Mouse (Mus musculus): ENCODE results near the gene Foxk2. TPM values are rescaled to one million over a fixed set of nuclear protein-coding genes. Genes with fewer than 3 reads are reported as not detected.
"Not testable (repeated sequence)": the region's sequence is repeated elsewhere in the genome, so short reads cannot be mapped to it uniquely, and the experiment has no call there.

Gene Foxk2
- polyA plus RNA-seq, 1 experiment, result 80.0 TPM

- Histone ChIP-seq H3K4me3 (ENCODE audit: control insufficient read depth, low read depth, low read length) (no peak overlapping the region), H3K4me1 (ENCODE audit: control insufficient read depth, insufficient read depth, low read length) (no peaks in the 10 kb centered on the region), H3K27ac (ENCODE audit: control insufficient read depth, insufficient read depth, low read depth, low read length) (no peak overlapping the region), H3K27me3 (ENCODE audit: control insufficient read depth, insufficient read depth, low read length) (no peaks in the 10 kb centered on the region), H3K36me3 (ENCODE audit: control insufficient read depth, insufficient read depth, low read length) (no peaks in the 10 kb centered on the region; the same call in 1 of the 2 replicates)
- TF ChIP-seq CTCF (IDR thresholded peaks at IDR 0.05; ENCODE audit: control insufficient read depth, insufficient read depth, insufficient replicate concordance, low read depth, low read length), result no peak
- TF ChIP-seq POLR2A (IDR thresholded peaks at IDR 0.05; ENCODE audit: control insufficient read depth, low read depth, low read length), result no peak
Measured at GRCm38 (mm10) chr11:121326034-121326433, 66.2 kb downstream of the Foxk2 start.

GRCm38 (mm10) chr11:121326681-121327080 is 66.9 kb downstream of the Foxk2 start:
- H3K4me1 ChIP-seq (ENCODE audit: control insufficient read depth, insufficient read depth, low read length), result no peaks in the 10 kb centered on the region
- no peak overlapping the region for H3K4me3 ChIP-seq (ENCODE audit: control insufficient read depth, low read depth, low read length)
- TF ChIP-seq CTCF (IDR thresholded peaks at IDR 0.05; ENCODE audit: control insufficient read depth, insufficient read depth, insufficient replicate concordance, low read depth, low read length) (no peak), POLR2A (IDR thresholded peaks at IDR 0.05; ENCODE audit: control insufficient read depth, low read depth, low read length) (no peak)
- H3K27ac ChIP-seq (ENCODE audit: control insufficient read depth, insufficient read depth, low read depth, low read length), result no peak overlapping the region
- no peaks in the 10 kb centered on the region for H3K27me3 ChIP-seq (ENCODE audit: control insufficient read depth, insufficient read depth, low read length)
- H3K36me3 ChIP-seq (ENCODE audit: control insufficient read depth, insufficient read depth, low read length), result no peaks in the 10 kb centered on the region; the same call in 1 of the 2 replicates

DNA sequence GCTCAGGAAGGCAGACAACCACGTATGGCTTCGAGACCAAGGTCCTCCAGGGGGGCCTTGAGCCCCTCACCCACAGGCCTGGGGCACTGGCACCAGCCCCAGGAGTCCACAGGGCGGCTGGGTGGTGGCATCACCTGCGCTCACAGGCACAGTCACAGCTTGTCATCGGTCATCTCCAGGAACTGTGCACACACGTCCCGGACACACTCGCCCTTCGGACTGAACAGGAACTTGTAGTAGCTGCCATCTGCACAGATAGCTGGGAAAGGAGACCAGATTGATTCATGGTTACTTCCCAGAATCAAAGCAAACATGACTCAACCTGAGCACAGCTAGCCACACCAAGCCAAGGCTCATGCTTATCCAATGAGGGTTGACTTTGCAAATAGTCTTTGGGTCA is 68.4 kb downstream of the Foxk2 start:
- Histone ChIP-seq H3K27me3 (ENCODE audit: control insufficient read depth, insufficient read depth, low read length) (no peaks in the 10 kb centered on the region), H3K36me3 (ENCODE audit: control insufficient read depth, insufficient read depth, low read length) (no peaks in the 10 kb centered on the region; the same call in 1 of the 2 replicates)
- TF ChIP-seq CTCF (IDR thresholded peaks at IDR 0.05; ENCODE audit: control insufficient read depth, insufficient read depth, insufficient replicate concordance, low read depth, low read length) (no peak), POLR2A (IDR thresholded peaks at IDR 0.05; ENCODE audit: control insufficient read depth, low read depth, low read length) (no peak)

DNA sequence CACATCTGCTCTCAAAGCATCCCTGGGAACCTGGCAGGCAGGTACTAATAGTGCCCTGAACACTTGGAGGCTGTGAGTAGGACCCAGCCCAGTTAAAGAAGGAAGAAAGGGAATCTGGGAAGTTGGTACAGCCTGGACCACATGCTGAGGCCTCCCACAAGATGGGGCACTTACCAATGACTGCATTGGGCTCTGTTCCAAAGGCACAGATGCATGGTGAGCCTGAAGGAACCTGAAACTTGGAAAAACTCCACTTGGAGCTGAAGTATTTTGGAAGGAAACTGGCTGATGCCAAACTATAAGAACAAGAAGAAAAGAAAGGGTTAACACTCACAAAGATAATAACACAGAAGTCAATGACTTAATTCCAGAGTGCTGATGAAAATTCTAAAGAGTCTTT is 68.8 kb downstream of the Foxk2 start:
- H3K36me3 ChIP-seq (ENCODE audit: control insufficient read depth, insufficient read depth, low read length), result no peaks in the 10 kb centered on the region; the same call in 1 of the 2 replicates
- no peak overlapping the region for H3K4me3 ChIP-seq (ENCODE audit: control insufficient read depth, low read depth, low read length)
- TF ChIP-seq CTCF (IDR thresholded peaks at IDR 0.05; ENCODE audit: control insufficient read depth, insufficient read depth, insufficient replicate concordance, low read depth, low read length) (no peak), POLR2A (IDR thresholded peaks at IDR 0.05; ENCODE audit: control insufficient read depth, low read depth, low read length) (no peak)
- no peak overlapping the region for H3K27ac ChIP-seq (ENCODE audit: control insufficient read depth, insufficient read depth, low read depth, low read length)
- no peaks in the 10 kb centered on the region for H3K27me3 ChIP-seq (ENCODE audit: control insufficient read depth, insufficient read depth, low read length)
- no peaks in the 10 kb centered on the region for H3K4me1 ChIP-seq (ENCODE audit: control insufficient read depth, insufficient read depth, low read length)

More for the DNA sequence above, 68.4 kb downstream of the Foxk2 start:
- H3K27ac ChIP-seq (ENCODE audit: control insufficient read depth, insufficient read depth, low read depth, low read length), result no peak overlapping the region
- no peak overlapping the region for H3K4me3 ChIP-seq (ENCODE audit: control insufficient read depth, low read depth, low read length)
- no peaks in the 10 kb centered on the region for H3K4me1 ChIP-seq (ENCODE audit: control insufficient read depth, insufficient read depth, low read length)

GRCm38 (mm10) chr11:121331641-121332040 is 71.9 kb downstream of the Foxk2 start:
- Histone ChIP-seq H3K27ac (ENCODE audit: control insufficient read depth, insufficient read depth, low read depth, low read length) (no peak overlapping the region), H3K4me3 (ENCODE audit: control insufficient read depth, low read depth, low read length) (no peak overlapping the region), H3K27me3 (ENCODE audit: control insufficient read depth, insufficient read depth, low read length) (no peaks in the 10 kb centered on the region), H3K4me1 (ENCODE audit: control insufficient read depth, insufficient read depth, low read length) (peaks cover 2% of the 10 kb centered on the region; the same call in 1 of the 2 replicates), H3K36me3 (ENCODE audit: control insufficient read depth, insufficient read depth, low read length) (no peaks in the 10 kb centered on the region; the same call in 1 of the 2 replicates)
- no peak for TF ChIP-seq POLR2A (IDR thresholded peaks at IDR 0.05; ENCODE audit: control insufficient read depth, low read depth, low read length)
- TF ChIP-seq CTCF (IDR thresholded peaks at IDR 0.05; ENCODE audit: control insufficient read depth, insufficient read depth, insufficient replicate concordance, low read depth, low read length), result no peak

GRCm38 (mm10) chr11:121339647-121340046 is 79.9 kb downstream of the Foxk2 start:
- Histone ChIP-seq H3K4me1 (ENCODE audit: control insufficient read depth, insufficient read depth, low read length) (peaks cover 2% of the 10 kb centered on the region; the same call in 1 of the 2 replicates), H3K27ac (ENCODE audit: control insufficient read depth, insufficient read depth, low read depth, low read length) (no peak overlapping the region), H3K4me3 (ENCODE audit: control insufficient read depth, low read depth, low read length) (no peak overlapping the region), H3K36me3 (ENCODE audit: control insufficient read depth, insufficient read depth, low read length) (no peaks in the 10 kb centered on the region), H3K27me3 (ENCODE audit: control insufficient read depth, insufficient read depth, low read length) (no peaks in the 10 kb centered on the region)
- no peak for TF ChIP-seq CTCF (IDR thresholded peaks at IDR 0.05; ENCODE audit: control insufficient read depth, insufficient read depth, insufficient replicate concordance, low read depth, low read length)

GRCm38 (mm10) chr11:121340287-121340686 is 80.5 kb downstream of the Foxk2 start:
- no peak overlapping the region for H3K4me3 ChIP-seq (ENCODE audit: control insufficient read depth, low read depth, low read length)
- H3K27me3 ChIP-seq (ENCODE audit: control insufficient read depth, insufficient read depth, low read length), result no peaks in the 10 kb centered on the region
- no peak overlapping the region for H3K27ac ChIP-seq (ENCODE audit: control insufficient read depth, insufficient read depth, low read depth, low read length)
- H3K4me1 ChIP-seq (ENCODE audit: control insufficient read depth, insufficient read depth, low read length), result peaks cover 1% of the 10 kb centered on the region; the same call in 1 of the 2 replicates
- no peak for TF ChIP-seq CTCF (IDR thresholded peaks at IDR 0.05; ENCODE audit: control insufficient read depth, insufficient read depth, insufficient replicate concordance, low read depth, low read length)
- TF ChIP-seq POLR2A (IDR thresholded peaks at IDR 0.05; ENCODE audit: control insufficient read depth, low read depth, low read length), result no peak
- no peaks in the 10 kb centered on the region for H3K36me3 ChIP-seq (ENCODE audit: control insufficient read depth, insufficient read depth, low read length)

DNA sequence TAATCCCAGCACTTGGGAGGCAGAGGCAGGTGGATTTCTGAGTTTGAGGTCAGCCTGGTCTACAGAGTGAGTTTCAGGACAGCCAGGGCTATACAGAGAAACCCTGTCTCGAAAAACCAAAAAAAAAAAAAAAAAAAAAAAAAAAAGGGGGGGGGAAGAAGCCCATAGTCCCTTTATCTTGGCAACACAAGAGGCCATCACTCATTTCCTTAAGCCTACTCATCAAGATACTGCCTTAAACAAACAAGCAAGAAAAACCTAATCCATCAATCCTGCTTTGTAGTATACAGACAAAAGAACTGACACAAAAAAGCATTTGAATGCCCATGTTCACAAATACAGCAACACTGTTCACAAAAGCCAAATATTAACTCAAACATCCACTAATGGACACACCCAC is 82.6 kb downstream of the Foxk2 start:
- H3K4me3 ChIP-seq (ENCODE audit: control insufficient read depth, low read depth, low read length); H3K36me3 ChIP-seq (ENCODE audit: control insufficient read depth, insufficient read depth, low read length); H3K4me1 ChIP-seq (ENCODE audit: control insufficient read depth, insufficient read depth, low read length); H3K27me3 ChIP-seq (ENCODE audit: control insufficient read depth, insufficient read depth, low read length); H3K27ac ChIP-seq (ENCODE audit: control insufficient read depth, insufficient read depth, low read depth, low read length): not testable (repeated sequence)

Data from testis, adult 2 months (tissue).